Mouse (Mus musculus): ENCODE data around the gene Tubd1.

DNA sequence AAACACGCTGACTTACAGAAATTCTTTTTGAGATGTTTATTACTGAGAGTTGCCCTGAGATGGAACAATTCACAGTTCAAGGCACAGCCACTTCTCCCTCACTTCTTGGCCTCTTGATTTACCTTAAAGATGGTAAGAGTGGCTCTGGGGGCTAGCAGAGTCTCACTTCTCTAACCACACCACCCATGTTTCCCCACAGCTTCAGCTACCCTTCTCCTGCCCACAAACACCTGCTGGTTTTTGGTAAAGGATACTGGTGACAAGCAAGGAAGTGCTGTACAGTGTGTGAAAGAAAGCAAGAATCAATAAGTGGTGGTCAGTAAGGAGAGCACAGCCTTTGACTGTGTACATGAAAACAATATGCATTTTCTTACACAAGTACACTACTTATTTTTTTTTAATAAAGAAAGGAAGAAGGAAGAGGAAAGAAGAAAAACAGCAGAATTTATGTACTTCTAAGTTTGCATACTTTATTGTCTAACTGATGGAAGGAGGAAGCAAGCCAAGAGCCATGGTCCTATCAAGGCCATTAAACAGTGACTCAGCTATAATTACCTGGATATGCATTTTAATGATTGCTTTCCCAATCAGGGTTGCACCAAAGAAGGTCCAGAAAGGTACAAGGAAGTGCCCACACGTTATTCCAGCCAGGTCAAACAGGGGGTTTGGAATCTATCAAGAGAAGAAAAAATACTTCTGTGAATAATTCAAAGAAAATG is 62.0 kb downstream of the Tubd1 start:
- TF ChIP-seq POLR2A (IDR thresholded peaks at IDR 0.05; ENCODE audit: control insufficient read depth, low read depth, low read length) = no peak
- no peak for TF ChIP-seq CTCF (IDR thresholded peaks at IDR 0.05; ENCODE audit: control insufficient read depth, insufficient read depth, insufficient replicate concordance, low read depth, low read length)
